8 mouse cellular contexts compared by ENCODE assay signal in the genomic region with DNA sequence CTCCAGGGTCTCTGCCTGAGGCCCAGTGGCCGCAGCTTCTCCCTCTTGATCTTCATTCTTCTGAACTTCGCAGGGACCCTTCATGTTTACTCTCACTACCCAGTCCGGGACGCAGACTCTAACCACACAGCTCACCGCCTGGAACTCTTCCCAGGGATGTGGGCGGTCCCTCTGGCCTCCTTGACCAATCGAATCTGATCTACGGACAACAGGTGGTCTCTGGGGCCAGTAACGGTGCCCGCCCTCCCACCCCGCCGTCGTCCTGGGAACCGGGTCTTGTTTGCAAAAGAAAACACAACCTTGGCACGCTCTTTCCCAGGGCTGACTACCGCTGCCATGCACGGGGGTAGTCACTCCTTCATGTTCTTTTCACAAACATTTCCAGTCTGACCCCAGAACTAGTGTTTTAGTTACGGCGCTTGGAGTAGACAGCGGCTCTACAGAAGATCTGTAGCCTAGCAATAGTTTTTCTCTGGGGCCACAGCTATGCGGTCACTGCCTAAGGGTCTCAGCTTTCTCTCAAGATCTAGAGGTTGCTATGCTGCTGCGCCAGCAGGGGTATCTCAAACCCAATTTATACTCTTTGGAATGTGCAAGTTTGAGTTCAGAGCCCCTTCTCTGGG. TPM values are rescaled to one million over a fixed set of nuclear protein-coding genes. Genes with fewer than 3 reads are reported as not detected.
A peak's percentile ranks its signal among the peaks of the same experiment; 100 is the strongest.
DNase-seq lines count a peak whose midpoint lies in the region; ATAC-seq and TF ChIP-seq lines count a peak whose summit lies in the region.

A gene (minus strand): TSS at position 120 of the 623 bp plus-strand sequence.

- no peaks in the 10 kb centered on the region for H3K36me3 ChIP-seq in embryonic facial prominence, embryonic 15.5 days
- no peaks in the 10 kb centered on the region for H3K36me3 ChIP-seq in heart, embryonic 14.5 days (ENCODE audit: control insufficient read depth, insufficient read depth, low read length)
- no peaks in the 10 kb centered on the region for H3K36me3 ChIP-seq in kidney, embryonic 16.5 days (ENCODE audit: insufficient read depth, low read length)
- no peaks in the 10 kb centered on the region for H3K36me3 ChIP-seq in stomach, postnatal 0 days (ENCODE audit: control insufficient read depth, insufficient read depth, low read length)

- H3K27me3 ChIP-seq in embryonic facial prominence, embryonic 15.5 days: peaks cover 27% of the 10 kb centered on the region
- H3K27me3 ChIP-seq in heart, embryonic 14.5 days (ENCODE audit: control insufficient read depth, insufficient read depth, low read length): no peaks in the 10 kb centered on the region
- H3K27me3 ChIP-seq in kidney, embryonic 16.5 days (ENCODE audit: insufficient read depth, low read length): no peaks in the 10 kb centered on the region
- H3K27me3 ChIP-seq in stomach, postnatal 0 days (ENCODE audit: control insufficient read depth, insufficient read depth, low read length): no peaks in the 10 kb centered on the region

- H3K4me3 ChIP-seq in embryonic facial prominence, embryonic 15.5 days (replicated peaks): peak within 1 kb of the TSS; percentile 28
- peak within 1 kb of the TSS; percentile 36 to 39 for H3K4me3 ChIP-seq in heart, embryonic 14.5 days (ENCODE audit: control insufficient read depth in 1 of 2, insufficient read depth in 1 of 2, low read depth in 1 of 2, low read length in 2 of 2)
- peak within 1 kb of the TSS; percentile 41 for H3K4me3 ChIP-seq in kidney, embryonic 16.5 days (ENCODE audit: low read length)
- H3K4me3 ChIP-seq in stomach, postnatal 0 days (ENCODE audit: low read depth, low read length): peak within 1 kb of the TSS; percentile 35

- no peak for TF ChIP-seq EP300 in stomach, postnatal 0 days (optimal IDR thresholded peaks at IDR 0.05)

- peak; percentile 60 to 65 for DNase-seq in layer of hippocampus, postnatal 10 days (ENCODE audit: low spot score in 2 of 2)
- DNase-seq in layer of hippocampus, adult 18-20 months (ENCODE audit: low spot score in 2 of 2): no peak
- DNase-seq in lung, postnatal 36 days: peak; percentile 89
- peak; percentile 90 for DNase-seq in stomach, postnatal 0 days (ENCODE audit: low spot score)
- DNase-seq in layer of hippocampus, postnatal 36 days: no peak

- H3K27ac ChIP-seq in embryonic facial prominence, embryonic 15.5 days (replicated peaks): peak within 1 kb of the TSS; percentile 25
- peak within 1 kb of the TSS; percentile 64; a peak in 3 of 4 replicates for H3K27ac ChIP-seq in heart, embryonic 14.5 days (replicated peaks in 1 of 2; ENCODE audit: control insufficient read depth in 1 of 2, insufficient read depth in 1 of 2, low read depth in 2 of 2, low read length in 2 of 2)
- peak within 1 kb of the TSS; percentile 73 for H3K27ac ChIP-seq in kidney, embryonic 16.5 days (ENCODE audit: low read length)
- H3K27ac ChIP-seq in stomach, postnatal 0 days (replicated peaks): peak within 1 kb of the TSS; percentile 83

- no peak for TF ChIP-seq CTCF in stomach, postnatal 0 days (IDR thresholded peaks at IDR 0.05; ENCODE audit: low read depth)

- H3K9ac ChIP-seq in embryonic facial prominence, embryonic 15.5 days: peak within 1 kb of the TSS; percentile 9; the same call in 1 of the 2 replicates
- peak within 1 kb of the TSS; percentile 61 for H3K9ac ChIP-seq in heart, embryonic 14.5 days (ENCODE audit: low read length)
- peak within 1 kb of the TSS; percentile 52 for H3K9ac ChIP-seq in kidney, embryonic 16.5 days (replicated peaks; ENCODE audit: low read length)
- H3K9ac ChIP-seq in stomach, postnatal 0 days (ENCODE audit: low read length): peak within 1 kb of the TSS; percentile 45

- 2% methylated on average over 22 of the region's 22 CpGs for WGBS in embryonic facial prominence, embryonic 15.5 days
- under 1% methylated on average over 22 of the region's 22 CpGs for WGBS in heart, embryonic 14.5 days
- 1% methylated on average over 22 of the region's 22 CpGs for WGBS in kidney, embryonic 16.5 days
- 3% methylated on average over 22 of the region's 22 CpGs for WGBS in stomach, postnatal 0 days

- peaks cover 22% of the 10 kb centered on the region for H3K4me1 ChIP-seq in embryonic facial prominence, embryonic 15.5 days
- peaks cover 26 to 29% of the 10 kb centered on the region in 2 experiments for H3K4me1 ChIP-seq in heart, embryonic 14.5 days (ENCODE audit: control insufficient read depth in 2 of 2, insufficient read depth in 2 of 2, low read length in 2 of 2)
- H3K4me1 ChIP-seq in kidney, embryonic 16.5 days (ENCODE audit: insufficient read depth, low read length): peaks cover 35% of the 10 kb centered on the region
- peaks cover 2% of the 10 kb centered on the region; the same call in 1 of the 2 replicates for H3K4me1 ChIP-seq in stomach, postnatal 0 days (replicated peaks; ENCODE audit: control insufficient read depth, insufficient read depth)

- peak; percentile 75 for ATAC-seq in embryonic facial prominence, embryonic 15.5 days (ENCODE audit: insufficient number of reproducible peaks, low FRiP score, low TSS enrichment, low read depth)
- peak; percentile 68 for ATAC-seq in heart, embryonic 14.5 days (ENCODE audit: insufficient number of reproducible peaks, insufficient read depth, low FRiP score, low read depth)
- peak; percentile 86 for ATAC-seq in kidney, embryonic 16.5 days (ENCODE audit: low FRiP score, low TSS enrichment)
- peak; percentile 83 for ATAC-seq in stomach, postnatal 0 days (ENCODE audit: low FRiP score, low TSS enrichment)

- no peaks in the 10 kb centered on the region for H3K9me3 ChIP-seq in embryonic facial prominence, embryonic 15.5 days (replicated peaks)
- no peaks in the 10 kb centered on the region for H3K9me3 ChIP-seq in heart, embryonic 14.5 days (ENCODE audit: control insufficient read depth, low read length)
- no peaks in the 10 kb centered on the region for H3K9me3 ChIP-seq in kidney, embryonic 16.5 days (ENCODE audit: low read length)
- H3K9me3 ChIP-seq in stomach, postnatal 0 days (ENCODE audit: control insufficient read depth, low read length): no peaks in the 10 kb centered on the region

- H3K4me2 ChIP-seq in embryonic facial prominence, embryonic 15.5 days (replicated peaks): peak within 1 kb of the TSS; percentile 50
- peak within 1 kb of the TSS; percentile 83 for H3K4me2 ChIP-seq in heart, embryonic 14.5 days (ENCODE audit: low read length)
- H3K4me2 ChIP-seq in kidney, embryonic 16.5 days (replicated peaks; ENCODE audit: low read depth, low read length): peak within 1 kb of the TSS; percentile 67
- peak within 1 kb of the TSS; percentile 63 for H3K4me2 ChIP-seq in stomach, postnatal 0 days (replicated peaks; ENCODE audit: low read depth)

RNA-seq across cellular contexts. Expression of the gene that starts here (rescaled TPM):
- 1 to 10 TPM; 1.7 to 2.4 TPM for total RNA-seq in layer of hippocampus, postnatal 10 days (2021)
- under 1 TPM; 0.92 to 0.94 TPM for total RNA-seq in layer of hippocampus, adult 18-20 months (2021)
- polyA plus RNA-seq in embryonic facial prominence, embryonic 15.5 days (2015; fragmentation: Nextera tagmentation; extraction: Ambion mirVana): 3.1 and 7.8 TPM in 2 replicates
- 0.20 and 0.22 TPM in 2 replicates for polyA plus RNA-seq in heart, embryonic 14.5 days (2014; fragmentation: Nextera tagmentation; extraction: Ambion mirVana)
- polyA plus RNA-seq in kidney, embryonic 16.5 days (2015; fragmentation: Nextera tagmentation; extraction: Ambion mirVana): 0.18 and 0.20 TPM in 2 replicates
- polyA plus RNA-seq in stomach, postnatal 0 days (2015; fragmentation: Nextera tagmentation; extraction: Ambion mirVana): 0.33 TPM in 2 replicates
- total RNA-seq in layer of hippocampus, postnatal 36 days (2021): under 1 TPM; 0.42 to 0.76 TPM

Comparison
In these comparisons a context has a peak if more than half of its experiments do, and no peak if none do; other contexts are left out.
1. DNase-seq: peak in layer of hippocampus, postnatal 10 days (2 of 2) and lung, postnatal 36 days (single experiment); none in layer of hippocampus, adult 18-20 months (0 of 2) and layer of hippocampus, postnatal 36 days (0 of 2).
2. Peak in ATAC-seq, H3K4me3 ChIP-seq, H3K27ac ChIP-seq, H3K9ac ChIP-seq and H3K4me2 ChIP-seq in heart, embryonic 14.5 days; RNA of the gene not detected or under 1 TPM.
3. Peak in ATAC-seq, H3K4me3 ChIP-seq, H3K27ac ChIP-seq, H3K9ac ChIP-seq and H3K4me2 ChIP-seq in kidney, embryonic 16.5 days; RNA of the gene not detected or under 1 TPM.
4. Peak in DNase-seq, ATAC-seq, H3K4me3 ChIP-seq, H3K27ac ChIP-seq, H3K9ac ChIP-seq and H3K4me2 ChIP-seq in stomach, postnatal 0 days; RNA of the gene not detected or under 1 TPM.
5. H3K27ac ChIP-seq: peak in every context shown above with its lines; median percentile 83 in stomach, postnatal 0 days; 73 in kidney, embryonic 16.5 days; 64 in heart, embryonic 14.5 days; 25 in embryonic facial prominence, embryonic 15.5 days.
6. H3K9ac ChIP-seq: peak in every context shown above with its lines; median percentile 61 in heart, embryonic 14.5 days; 52 in kidney, embryonic 16.5 days; 45 in stomach, postnatal 0 days; 9 in embryonic facial prominence, embryonic 15.5 days.
7. Peak in every context shown above with its lines, with median percentiles within 50 percentile points of each other: ATAC-seq, H3K4me2 ChIP-seq and H3K4me3 ChIP-seq.